ENCODE assay signal across 23 mouse cellular contexts in genomic region chr11:43443183-43443582, GRCm38 (mm10). TPM values are rescaled to one million over a fixed set of nuclear protein-coding genes. Genes with fewer than 3 reads are reported as not detected.
DNase-seq lines count a peak whose midpoint lies in the region; ATAC-seq and TF ChIP-seq lines count a peak whose summit lies in the region.
"Had no signal": no experiment of that assay in that cellular context is flagged by ENCODE, and none has a peak within 500 bp of the region (broad histone marks: within the 10 kb centered on the region; RNA-seq: fewer than 3 reads in every experiment).

No protein-coding gene starts in this region.

- no peak for TF ChIP-seq CTCF in midbrain, postnatal 0 days (IDR thresholded peaks at IDR 0.05)

- peaks cover 45% of the 10 kb centered on the region for H3K36me3 ChIP-seq in heart, embryonic 11.5 days (ENCODE audit: control insufficient read depth, insufficient read depth, low read length)
- H3K36me3 ChIP-seq in midbrain, embryonic 10.5 days, result peaks cover 95% of the 10 kb centered on the region
- peaks cover 92% of the 10 kb centered on the region for H3K36me3 ChIP-seq in midbrain, postnatal 0 days (ENCODE audit: insufficient read depth, low read length)

- DNase-seq in heart, adult 11 months, result peak; percentile 54
- DNase-seq in midbrain, embryonic 10.5 days (ENCODE audit: low spot score), result peak; percentile 8
- no peak for DNase-seq in midbrain, postnatal 0 days (ENCODE audit: low spot score)
- DNase-seq in thymus, postnatal 14 days, result peak; percentile 1
- DNase-seq in thymus, adult 18-20 months, result no peak
- DNase-seq: adrenal gland, adult 2 months; adrenal gland, adult 8-10 months; adrenal gland, postnatal 10 days; adrenal gland, postnatal 14 days; adrenal gland, postnatal 25 days; adrenal gland, postnatal 36 days; B cell, adult 2 months; cerebellum, adult 11 months; cerebellum, adult 11-12 months; cerebellum, adult 18-20 months had no signal

- no peaks in the 10 kb centered on the region for H3K27me3 ChIP-seq in heart, embryonic 11.5 days (ENCODE audit: control insufficient read depth, insufficient read depth, low read length)
- H3K27me3 ChIP-seq in midbrain, embryonic 10.5 days (ENCODE audit: low read depth, poor library complexity, severe bottlenecking), result no peaks in the 10 kb centered on the region
- no peaks in the 10 kb centered on the region for H3K27me3 ChIP-seq in midbrain, postnatal 0 days (ENCODE audit: insufficient read depth, low read length)
- H3K27me3 ChIP-seq: CH12.LX, Patski had no signal

- H3K27ac ChIP-seq in heart, embryonic 11.5 days (ENCODE audit: low read depth, low read length), result no peak overlapping the region
- H3K27ac ChIP-seq in midbrain, embryonic 10.5 days (replicated peaks), result no peak overlapping the region
- H3K27ac ChIP-seq in midbrain, postnatal 0 days (ENCODE audit: low read depth, low read length), result no peak overlapping the region

- WGBS in heart, embryonic 11.5 days (ENCODE audit: insufficient replicate concordance), result 95% methylated on average over 13 of the region's 13 CpGs
- WGBS in midbrain, embryonic 10.5 days, result 98% methylated on average over 13 of the region's 13 CpGs
- WGBS in midbrain, postnatal 0 days, result 97% methylated on average over 13 of the region's 13 CpGs

- no peak overlapping the region for H3K9ac ChIP-seq in heart, embryonic 11.5 days (ENCODE audit: low read depth, low read length)
- no peak overlapping the region for H3K9ac ChIP-seq in midbrain, postnatal 0 days (replicated peaks; ENCODE audit: low read length, poor library complexity, severe bottlenecking)

- no peaks in the 10 kb centered on the region for H3K9me3 ChIP-seq in heart, embryonic 11.5 days (replicated peaks; ENCODE audit: control insufficient read depth, low read length)
- no peaks in the 10 kb centered on the region for H3K9me3 ChIP-seq in midbrain, embryonic 10.5 days (replicated peaks)
- H3K9me3 ChIP-seq in midbrain, postnatal 0 days (ENCODE audit: low read length), result no peaks in the 10 kb centered on the region
- H3K9me3 ChIP-seq: G1E had no signal

- H3K4me2 ChIP-seq in heart, embryonic 11.5 days, result no peak overlapping the region
- no peak overlapping the region for H3K4me2 ChIP-seq in midbrain, postnatal 0 days (ENCODE audit: low read depth, low read length, poor library complexity, severe bottlenecking)

- H3K4me1 ChIP-seq in heart, embryonic 11.5 days (ENCODE audit: control insufficient read depth, insufficient read depth, low read length), result no peaks in the 10 kb centered on the region
- no peaks in the 10 kb centered on the region for H3K4me1 ChIP-seq in midbrain, embryonic 10.5 days
- H3K4me1 ChIP-seq in midbrain, postnatal 0 days (ENCODE audit: insufficient read depth, low read length), result no peaks in the 10 kb centered on the region

- ATAC-seq in heart, embryonic 11.5 days (replicated peaks; ENCODE audit: insufficient number of reproducible peaks, low FRiP score, low TSS enrichment), result no peak
- ATAC-seq in midbrain, postnatal 0 days (ENCODE audit: low FRiP score), result no peak
- ATAC-seq: activated CD4-positive, CD25-positive, alpha-beta regulatory T cell, adult 4 months; CD4-positive, CD25-positive, alpha-beta regulatory T cell, adult 4 months; Patski had no signal

- H3K4me3 ChIP-seq in heart, embryonic 11.5 days (ENCODE audit: low read depth, low read length), result no peak overlapping the region
- H3K4me3 ChIP-seq in midbrain, embryonic 10.5 days, result no peak overlapping the region
- H3K4me3 ChIP-seq in midbrain, postnatal 0 days (ENCODE audit: low read depth, low read length), result no peak overlapping the region

RNA-seq across cellular contexts. Expression of gene Slu7, which starts 9.6 kb away (rescaled TPM):
- polyA plus RNA-seq in heart, embryonic 11.5 days (2014; fragmentation: Nextera tagmentation; extraction: Ambion mirVana), result 39.2 and 42.1 TPM in 2 replicates
- polyA plus RNA-seq in midbrain, embryonic 10.5 days (2016; fragmentation: Nextera tagmentation; extraction: Ambion mirVana), result 59.2 and 59.5 TPM in 2 replicates
- total RNA-seq in midbrain, postnatal 0 days (2014; rRNA removed), result 16.5 and 21.3 TPM in 2 replicates
- 55.4 and 58.3 TPM in 2 replicates for polyA plus RNA-seq in midbrain, postnatal 0 days (2015; fragmentation: Nextera tagmentation; extraction: Ambion mirVana)

RNA-seq across cellular contexts. Expression of gene Pttg1, which starts 17.1 kb away (rescaled TPM):
- 112 and 119 TPM in 2 replicates for polyA plus RNA-seq in heart, embryonic 11.5 days (2014; fragmentation: Nextera tagmentation; extraction: Ambion mirVana)
- polyA plus RNA-seq in midbrain, embryonic 10.5 days (2016; fragmentation: Nextera tagmentation; extraction: Ambion mirVana), result 94.6 and 109 TPM in 2 replicates
- 51.9 TPM in 2 replicates for total RNA-seq in midbrain, postnatal 0 days (2014; rRNA removed)
- 74.3 and 79.3 TPM in 2 replicates for polyA plus RNA-seq in midbrain, postnatal 0 days (2015; fragmentation: Nextera tagmentation; extraction: Ambion mirVana)

RNA-seq across cellular contexts. Expression of gene C1qtnf2, which starts 30.9 kb away (rescaled TPM):
- polyA plus RNA-seq in heart, embryonic 11.5 days (2014; fragmentation: Nextera tagmentation; extraction: Ambion mirVana), result 1.3 and 1.6 TPM in 2 replicates
- polyA plus RNA-seq in midbrain, embryonic 10.5 days (2016; fragmentation: Nextera tagmentation; extraction: Ambion mirVana), result 1.4 and 2.2 TPM in 2 replicates
- 15.0 and 15.9 TPM in 2 replicates for total RNA-seq in midbrain, postnatal 0 days (2014; rRNA removed)
- polyA plus RNA-seq in midbrain, postnatal 0 days (2015; fragmentation: Nextera tagmentation; extraction: Ambion mirVana), result 21.4 and 22.4 TPM in 2 replicates
- total RNA-seq: CH12.LX, ES-E14, G1E, MEL had no signal
- polyA plus RNA-seq: activated CD4-positive, CD25-positive, alpha-beta regulatory T cell, adult 4 months; CD4-positive, CD25-positive, alpha-beta regulatory T cell, adult 4 months; G1E; Patski had no signal

Comparison
In these comparisons a context has a peak if more than half of its experiments do, and no peak if none do; other contexts are left out.
1. DNase-seq: peak in heart, adult 11 months (single experiment), midbrain, embryonic 10.5 days (single experiment) and thymus, postnatal 14 days (single experiment); none in midbrain, postnatal 0 days (single experiment) and thymus, adult 18-20 months (0 of 2).